Mouse (Mus musculus) stomach, embryonic 16.5 days (tissue): ENCODE data around the gene Ess2. TPM values are rescaled to one million over a fixed set of nuclear protein-coding genes. Genes with fewer than 3 reads are reported as not detected.
A peak's percentile ranks its signal among the peaks of the same experiment; 100 is the strongest.

Experiments used
- ATAC-seq: fragments of 200-750 bp; cut with Nextera tagmentation; 2 replicates; pipeline ENCODE4 v1.8.0; 2017; ENCODE audit warnings: moderate number of reproducible peaks, moderate TSS enrichment; ENCODE audit not compliant: insufficient read depth, low FRiP score
- H3K27ac ChIP-seq: fragments of 300-500 bp; sonication (generic); 2 replicates; pipeline ENCODE4 v1.5.1; 2014; ENCODE audit warnings: low read length
- H3K27me3 ChIP-seq: fragments of 300-500 bp; sonication (generic); 2 replicates; pipeline ENCODE4 v1.6.1; 2014; ENCODE audit warnings: low read length, control low read depth, mixed read lengths; ENCODE audit not compliant: control insufficient read depth, insufficient read depth
- H3K36me3 ChIP-seq: fragments of 300-500 bp; sonication (generic); 2 replicates; pipeline ENCODE4 v1.6.1; 2014; ENCODE audit warnings: low read length; ENCODE audit not compliant: control insufficient read depth, insufficient read depth
- H3K4me1 ChIP-seq: fragments of 300-500 bp; sonication (generic); 2 replicates; pipeline ENCODE4 v1.6.1; 2014; ENCODE audit warnings: low read length, control low read depth, mixed read lengths; ENCODE audit not compliant: control insufficient read depth, insufficient read depth
- H3K4me2 ChIP-seq: fragments of 300-500 bp; sonication (generic); 2 replicates; pipeline ENCODE4 v1.6.1; 2014; ENCODE audit warnings: low read depth, low read length, mixed read lengths
- H3K4me3 ChIP-seq: fragments of 300-500 bp; sonication (generic); replicated peaks from 2 replicates; pipeline ENCODE4 v1.5.1; 2014; ENCODE audit warnings: mild to moderate bottlenecking, low read length
- H3K9ac ChIP-seq: fragments of 300-500 bp; sonication (generic); 2 replicates; pipeline ENCODE4 v1.6.1; 2014; ENCODE audit warnings: low read length
- H3K9me3 ChIP-seq: fragments of 300-500 bp; sonication (generic); replicated peaks from 2 replicates; pipeline ENCODE4 v1.6.1; 2016; ENCODE audit warnings: low read length, control low read depth; ENCODE audit not compliant: control insufficient read depth
- WGBS: fragments of 180-500 bp; shearing (Covaris S2); extraction: QIAGEN DNeasy Blood & Tissue Kit; methylation state at CpG from one replicate; pipeline ENCODE4 v1.1.7; 2014; 5-methylcytosine and 5-hydroxymethylcytosine counted together
- polyA plus RNA-seq: library from polyadenylated mRNA; unstranded; fragments of >200 nt; fragmentation: Nextera tagmentation; extraction: Ambion mirVana; gene quantifications from 2 replicates; pipeline ENCODE4 v1.2.1, GENCODE M21; 2015

The Ess2 gene
- polyA plus RNA-seq, 1 experiment from 2014 or later, result 31.3 TPM

GRCm38 (mm10) chr16:17892606-17893005, 18.5 kb downstream of the Ess2 start:
- no peak overlapping the region for H3K9ac ChIP-seq
- no peak overlapping the region for H3K4me3 ChIP-seq
- WGBS, result 41% methylated on average over 3 of the region's 3 CpGs
- H3K27me3 ChIP-seq, result no peaks in the 10 kb centered on the region
- no peak overlapping the region for H3K4me2 ChIP-seq
- no peaks in the 10 kb centered on the region for H3K9me3 ChIP-seq
- H3K4me1 ChIP-seq, result peaks cover 22% of the 10 kb centered on the region
- H3K27ac ChIP-seq, result peak overlapping the region; percentile 60
- no peak for ATAC-seq
- H3K36me3 ChIP-seq, result no peaks in the 10 kb centered on the region

- under 1% methylated on average over 38 of the region's 38 CpGs for WGBS
- peak; percentile 99 for ATAC-seq
- no peaks in the 10 kb centered on the region for H3K36me3 ChIP-seq
- no peaks in the 10 kb centered on the region for H3K9me3 ChIP-seq
- H3K27me3 ChIP-seq, result no peaks in the 10 kb centered on the region
- H3K4me2 ChIP-seq, result peak within 1 kb of the TSS; percentile 86
- peak within 1 kb of the TSS; percentile 96 for H3K27ac ChIP-seq
- H3K9ac ChIP-seq, result peak within 1 kb of the TSS; percentile 99
- peak within 1 kb of the TSS; percentile 99 for H3K4me3 ChIP-seq
- H3K4me1 ChIP-seq, result peaks cover 22% of the 10 kb centered on the region
Measured at GRCm38 (mm10) chr16:17891567-17891959, 19.6 kb downstream of the Ess2 start, which contains the start of gene Gm20518. TSS of gene Gm20518 (minus strand) at chr16:17891671.

- Histone ChIP-seq H3K4me3 (peak overlapping the region; percentile 99), H3K36me3 (no peaks in the 10 kb centered on the region), H3K27me3 (no peaks in the 10 kb centered on the region), H3K4me2 (peak overlapping the region; percentile 86), H3K9me3 (no peaks in the 10 kb centered on the region), H3K9ac (peak overlapping the region; percentile 99), H3K4me1 (peaks cover 22% of the 10 kb centered on the region), H3K27ac (peak overlapping the region; percentile 96)
- under 1% methylated on average over 44 of the region's 44 CpGs for WGBS
- peak; percentile 49 for ATAC-seq
Measured at GRCm38 (mm10) chr16:17890917-17891566, 20.1 kb downstream of the Ess2 start.

- 42% methylated on average over 2 of the region's 2 CpGs for WGBS
- H3K36me3 ChIP-seq, result no peaks in the 10 kb centered on the region
- peak overlapping the region; percentile 96 for H3K27ac ChIP-seq
- H3K27me3 ChIP-seq, result no peaks in the 10 kb centered on the region
- peak overlapping the region; percentile 86 for H3K4me2 ChIP-seq
- H3K4me1 ChIP-seq, result peaks cover 22% of the 10 kb centered on the region
- peak overlapping the region; percentile 99 for H3K4me3 ChIP-seq
- peak overlapping the region; percentile 99 for H3K9ac ChIP-seq
- H3K9me3 ChIP-seq, result no peaks in the 10 kb centered on the region
- no peak for ATAC-seq
Measured at GRCm38 (mm10) chr16:17890342-17890727, 20.8 kb downstream of the Ess2 start.

GRCm38 (mm10) chr16:17889689-17890341, 21.3 kb downstream of the Ess2 start:
- no peak overlapping the region for H3K27ac ChIP-seq
- ATAC-seq, result no peak
- no peaks in the 10 kb centered on the region for H3K9me3 ChIP-seq
- peak overlapping the region; percentile 99 for H3K9ac ChIP-seq
- H3K4me1 ChIP-seq, result peaks cover 22% of the 10 kb centered on the region
- peak overlapping the region; percentile 99 for H3K4me3 ChIP-seq
- H3K36me3 ChIP-seq, result no peaks in the 10 kb centered on the region
- peak overlapping the region; percentile 86 for H3K4me2 ChIP-seq
- no peaks in the 10 kb centered on the region for H3K27me3 ChIP-seq
- 74% methylated on average over 6 of the region's 6 CpGs for WGBS

GRCm38 (mm10) chr16:17884116-17884515, 27.0 kb downstream of the Ess2 start:
- 66% methylated on average over 6 of the region's 6 CpGs for WGBS
- no peak overlapping the region for H3K27ac ChIP-seq
- H3K27me3 ChIP-seq, result no peaks in the 10 kb centered on the region
- H3K4me1 ChIP-seq, result peaks cover 18% of the 10 kb centered on the region; the same call in 1 of the 2 replicates
- no peak overlapping the region for H3K9ac ChIP-seq
- ATAC-seq, result no peak
- H3K36me3 ChIP-seq, result no peaks in the 10 kb centered on the region
- H3K4me2 ChIP-seq, result no peak overlapping the region
- no peaks in the 10 kb centered on the region for H3K9me3 ChIP-seq
- H3K4me3 ChIP-seq, result no peak overlapping the region

- H3K27me3 ChIP-seq, result no peaks in the 10 kb centered on the region
- H3K36me3 ChIP-seq, result 0 out of 2 replicates have a peak, but pooled peaks cover 3% of the 10 kb centered on the region
- peak overlapping the region; percentile 21; the same call in 1 of the 2 replicates for H3K27ac ChIP-seq
- H3K4me3 ChIP-seq, result no peak overlapping the region
- H3K4me2 ChIP-seq, result no peak overlapping the region
- H3K9me3 ChIP-seq, result no peaks in the 10 kb centered on the region
- H3K9ac ChIP-seq, result no peak overlapping the region
- H3K4me1 ChIP-seq, result peaks cover 18% of the 10 kb centered on the region; the same call in 1 of the 2 replicates
- ATAC-seq, result no peak
Measured at GRCm38 (mm10) chr16:17882196-17882595, 29.0 kb downstream of the Ess2 start.

GRCm38 (mm10) chr16:17879571-17879970, 31.6 kb downstream of the Ess2 start:
- 0 out of 2 replicates have a peak, but pooled peaks cover 3% of the 10 kb centered on the region for H3K36me3 ChIP-seq
- H3K27me3 ChIP-seq, result no peaks in the 10 kb centered on the region
- H3K9me3 ChIP-seq, result no peaks in the 10 kb centered on the region
- 85% methylated on average over 4 of the region's 4 CpGs for WGBS
- H3K9ac ChIP-seq, result no peak overlapping the region
- no peak for ATAC-seq
- no peak overlapping the region for H3K4me2 ChIP-seq
- H3K4me1 ChIP-seq, result peaks cover 22% of the 10 kb centered on the region
- no peak overlapping the region for H3K4me3 ChIP-seq
- no peak overlapping the region for H3K27ac ChIP-seq

- Histone ChIP-seq H3K9me3 (no peaks in the 10 kb centered on the region), H3K4me2 (no peak overlapping the region), H3K4me3 (no peak overlapping the region), H3K4me1 (peaks cover 4% of the 10 kb centered on the region; the same call in 1 of the 2 replicates), H3K9ac (no peak overlapping the region), H3K27me3 (no peaks in the 10 kb centered on the region), H3K36me3 (0 out of 2 replicates have a peak, but pooled peaks cover 3% of the 10 kb centered on the region), H3K27ac (no peak overlapping the region)
- no peak for ATAC-seq
- 87% methylated on average over 1 of the region's 1 CpGs for WGBS
Measured at GRCm38 (mm10) chr16:17876096-17876495, 35.1 kb downstream of the Ess2 start.
